Mouse (Mus musculus) thymus, adult 2 months (tissue): ENCODE results near the gene Rft1.

ENCODE experiments used
- CTCF ChIP-seq: fragments of 200-500 bp; IDR thresholded peaks from 2 replicates; pipeline ENCODE4 v1.5.1; 2012; ENCODE audit warnings: mild to moderate bottlenecking, control low read depth, low read length, moderate library complexity, borderline replicate concordance; ENCODE audit not compliant: control insufficient read depth, poor library complexity, insufficient read depth; ENCODE audit errors: extremely low read depth
- POLR2A ChIP-seq: fragments of 200-500 bp; IDR thresholded peaks from 2 replicates; pipeline ENCODE4 v1.6.1; 2012; ENCODE audit warnings: mild to moderate bottlenecking, low read length, control low read depth, moderate library complexity; ENCODE audit not compliant: control insufficient read depth, poor library complexity, insufficient read depth; ENCODE audit errors: extremely low read depth

DNA sequence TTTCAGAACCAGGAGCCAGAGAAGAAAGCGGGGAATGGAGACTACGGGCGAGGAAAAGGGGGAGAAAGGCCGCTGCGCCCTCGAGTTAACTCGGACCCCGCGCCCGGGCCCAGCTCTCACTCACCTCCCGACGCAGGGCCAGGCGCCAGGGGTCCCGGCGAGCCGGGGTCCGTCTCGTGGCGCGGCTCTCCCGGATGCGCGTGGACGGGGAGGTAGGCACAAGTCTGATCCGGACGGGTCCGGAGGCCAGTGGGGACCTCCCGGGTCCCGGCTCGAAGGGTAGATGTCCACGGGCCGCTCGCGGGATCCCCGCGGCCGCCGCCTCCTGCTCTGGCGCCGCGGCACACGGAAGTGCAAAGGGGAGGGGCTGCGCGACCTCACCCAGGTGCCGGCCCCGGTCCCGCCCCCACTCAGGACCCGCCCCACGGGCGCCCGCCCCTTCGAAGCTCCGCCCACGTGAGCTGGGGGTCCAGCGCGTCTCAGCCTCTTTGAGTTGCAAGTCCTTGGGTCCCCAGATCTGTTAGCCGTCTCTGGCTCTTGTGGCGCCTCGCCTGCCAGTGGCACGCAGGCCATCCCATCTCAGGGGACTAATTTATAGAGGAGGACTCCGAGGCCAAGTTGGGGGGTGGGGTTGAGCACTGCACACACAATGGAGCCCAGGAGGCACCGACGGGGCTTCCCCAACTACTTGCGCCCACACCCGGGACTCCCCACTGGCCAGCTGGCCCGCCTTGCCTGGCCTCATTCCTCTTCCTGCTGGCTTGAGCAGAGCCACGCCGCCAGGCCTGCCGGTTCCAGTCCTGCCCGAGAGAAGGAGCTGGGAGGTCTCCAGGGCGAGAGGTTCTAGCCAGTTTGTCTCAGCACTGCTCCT, 28.1 kb upstream of the Rft1 start, which contains the start of gene Prkcd:
- peak; percentile 93 for TF ChIP-seq POLR2A
- TF ChIP-seq CTCF = no peak
